Mouse (Mus musculus): ENCODE data around the gene Epop. TPM values are rescaled to one million over a fixed set of nuclear protein-coding genes. Genes with fewer than 3 reads are reported as not detected.

The Epop gene
- polyA plus RNA-seq, 1 experiment from 2014 or later, result 9.0 TPM

Small RNAs within 50 kb of the gene (microRNA-seq; reads per million reads assigned to microRNA genes)
- gene Gm24158 (ENCODE audit: borderline number of aligned reads) (1.4 reads per million), gene Mir6927 (ENCODE audit: borderline number of aligned reads) (not detected)

Other genes with a start within 250 kb of the Epop start
- 3.1 and 4.2 TPM in 2 replicates for gene Arhgap23, start 214.2 kb downstream of the Epop start, polyA plus RNA-seq (2014; fragmentation: Nextera tagmentation; extraction: Ambion mirVana)
- gene 4933428G20Rik, start 129.4 kb downstream of the Epop start, polyA plus RNA-seq (2014; fragmentation: Nextera tagmentation; extraction: Ambion mirVana), result not detected in 2 replicates
- 0.55 and 0.56 TPM in 2 replicates for gene Srcin1, start 53.5 kb downstream of the Epop start, polyA plus RNA-seq (2014; fragmentation: Nextera tagmentation; extraction: Ambion mirVana)
- gene Mllt6, start 33.7 kb upstream of the Epop start, polyA plus RNA-seq (2014; fragmentation: Nextera tagmentation; extraction: Ambion mirVana), result 3.7 and 3.9 TPM in 2 replicates
- gene Cisd3, start 56.1 kb upstream of the Epop start, polyA plus RNA-seq (2014; fragmentation: Nextera tagmentation; extraction: Ambion mirVana), result 11.8 TPM in 2 replicates
- 18.0 and 21.8 TPM in 2 replicates for gene Pcgf2, start 70.8 kb upstream of the Epop start, polyA plus RNA-seq (2014; fragmentation: Nextera tagmentation; extraction: Ambion mirVana)
- gene Psmb3, start 73.7 kb upstream of the Epop start, polyA plus RNA-seq (2014; fragmentation: Nextera tagmentation; extraction: Ambion mirVana), result 476 and 532 TPM in 2 replicates
- gene Pip4k2b, start 115.0 kb upstream of the Epop start, polyA plus RNA-seq (2014; fragmentation: Nextera tagmentation; extraction: Ambion mirVana), result 2.6 and 2.8 TPM in 2 replicates
- gene Cwc25, start 136.9 kb upstream of the Epop start, polyA plus RNA-seq (2014; fragmentation: Nextera tagmentation; extraction: Ambion mirVana), result 12.9 and 13.1 TPM in 2 replicates
- gene 1700001P01Rik, start 146.2 kb upstream of the Epop start, polyA plus RNA-seq (2014; fragmentation: Nextera tagmentation; extraction: Ambion mirVana), result not detected in 2 replicates
- gene Rpl23, start 152.7 kb upstream of the Epop start, polyA plus RNA-seq (2014; fragmentation: Nextera tagmentation; extraction: Ambion mirVana), result 524 and 537 TPM in 2 replicates
- gene Lasp1, start 169.3 kb upstream of the Epop start, polyA plus RNA-seq (2014; fragmentation: Nextera tagmentation; extraction: Ambion mirVana), result 62.6 and 67.8 TPM in 2 replicates
- gene B230217C12Rik, start 211.1 kb upstream of the Epop start, polyA plus RNA-seq (2014; fragmentation: Nextera tagmentation; extraction: Ambion mirVana), result 15.4 and 20.0 TPM in 2 replicates

Measured in embryonic facial prominence, embryonic 11.5 days (tissue).